Mouse (Mus musculus): ENCODE data around the gene Olfr372. TPM values are rescaled to one million over a fixed set of nuclear protein-coding genes. Genes with fewer than 3 reads are reported as not detected.

Olfr372 gene
- polyA plus RNA-seq, 1 experiment from 2014 or later: not detected

Other genes with a start within 250 kb of the Olfr372 start
- gene Zfp709, start 159.2 kb upstream of the Olfr372 start, polyA plus RNA-seq (2014; fragmentation: Nextera tagmentation; extraction: Ambion mirVana): 9.1 and 9.3 TPM in 2 replicates
- 15.4 and 19.7 TPM in 2 replicates for gene Zfp882, start 132.6 kb upstream of the Olfr372 start, polyA plus RNA-seq (2014; fragmentation: Nextera tagmentation; extraction: Ambion mirVana)
- gene Zfp617, start 132.6 kb upstream of the Olfr372 start, polyA plus RNA-seq (2014; fragmentation: Nextera tagmentation; extraction: Ambion mirVana): 31.6 and 32.1 TPM in 2 replicates
- 26.2 and 27.8 TPM in 2 replicates for gene Zfp961, start 90.2 kb upstream of the Olfr372 start, polyA plus RNA-seq (2014; fragmentation: Nextera tagmentation; extraction: Ambion mirVana)
- 0.12 and 0.23 TPM in 2 replicates for gene Cyp4f18, start 31.6 kb upstream of the Olfr372 start, polyA plus RNA-seq (2014; fragmentation: Nextera tagmentation; extraction: Ambion mirVana)
- not detected in 2 replicates for gene Olfr373, start 42.0 kb downstream of the Olfr372 start, polyA plus RNA-seq (2014; fragmentation: Nextera tagmentation; extraction: Ambion mirVana)
- 0.04 TPM in 1 of 2 replicates, not detected in the other for gene Olfr374, start 65.8 kb downstream of the Olfr372 start, polyA plus RNA-seq (2014; fragmentation: Nextera tagmentation; extraction: Ambion mirVana)
- gene Tpm4, start 93.8 kb downstream of the Olfr372 start, polyA plus RNA-seq (2014; fragmentation: Nextera tagmentation; extraction: Ambion mirVana): 247 and 252 TPM in 2 replicates
- 85.6 and 86.7 TPM in 2 replicates for gene Rab8a, start 120.0 kb downstream of the Olfr372 start, polyA plus RNA-seq (2014; fragmentation: Nextera tagmentation; extraction: Ambion mirVana)
- not detected in 2 replicates for gene Hsh2d, start 148.4 kb downstream of the Olfr372 start, polyA plus RNA-seq (2014; fragmentation: Nextera tagmentation; extraction: Ambion mirVana)
- gene Cib3, start 171.6 kb downstream of the Olfr372 start, polyA plus RNA-seq (2014; fragmentation: Nextera tagmentation; extraction: Ambion mirVana): not detected in 2 replicates
- gene Gm11034, start 172.4 kb downstream of the Olfr372 start, polyA plus RNA-seq (2014; fragmentation: Nextera tagmentation; extraction: Ambion mirVana): not detected in 2 replicates
- 87.4 and 92.9 TPM in 2 replicates for gene Fam32a, start 178.5 kb downstream of the Olfr372 start, polyA plus RNA-seq (2014; fragmentation: Nextera tagmentation; extraction: Ambion mirVana)
- gene Ap1m1, start 198.8 kb downstream of the Olfr372 start, polyA plus RNA-seq (2014; fragmentation: Nextera tagmentation; extraction: Ambion mirVana): 214 TPM in 2 replicates

Measured in forebrain, embryonic 14.5 days (tissue).